Mouse (Mus musculus): ENCODE measurements around the gene Gm20388.

The Gm20388 gene

GRCm38 (mm10) chr8:120916831-120917435 lies 1006.3 kb downstream of the Gm20388 start:
- DNase-seq (ENCODE audit: low spot score in 2 of 2), result no peak

GRCm38 (mm10) chr8:120920527-120920926 lies 1009.9 kb downstream of the Gm20388 start:
- DNase-seq (ENCODE audit: low spot score in 2 of 2), result no peak

- DNase-seq (ENCODE audit: low spot score in 2 of 2), result no peak
These were observed 1015.6 kb downstream of the Gm20388 start for GRCm38 (mm10) chr8:120926201-120926600.

- DNase-seq (ENCODE audit: low spot score in 2 of 2), result no peak
These were observed 1017.4 kb downstream of the Gm20388 start for GRCm38 (mm10) chr8:120928082-120928481.

GRCm38 (mm10) chr8:120934596-120934995 lies 1024.0 kb downstream of the Gm20388 start:
- no peak for DNase-seq (ENCODE audit: low spot score in 2 of 2)

DNA sequence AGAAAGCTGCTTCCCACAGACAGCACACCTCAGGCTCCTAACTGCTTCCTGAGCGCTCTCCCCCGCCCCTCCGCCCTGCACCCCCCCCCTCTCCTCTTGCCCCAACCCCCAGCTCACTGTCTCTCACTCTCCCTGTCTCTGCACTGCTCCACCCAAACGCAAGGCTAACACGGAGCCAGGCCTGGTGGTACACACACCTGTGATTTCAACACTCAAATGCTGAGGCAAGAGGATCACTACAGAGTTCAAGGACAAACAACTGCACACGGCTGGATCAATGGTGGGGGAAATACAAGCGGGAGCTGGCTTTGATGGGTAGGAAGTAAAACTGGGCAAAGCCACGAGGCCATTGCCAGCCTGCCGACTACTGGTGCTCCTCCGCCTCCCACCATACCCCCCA lies 1026.0 kb downstream of the Gm20388 start:
- DNase-seq (ENCODE audit: low spot score in 2 of 2), result no peak

- no peak for DNase-seq (ENCODE audit: low spot score in 2 of 2)
These were observed 1026.8 kb downstream of the Gm20388 start for GRCm38 (mm10) chr8:120937474-120937873.

DNA sequence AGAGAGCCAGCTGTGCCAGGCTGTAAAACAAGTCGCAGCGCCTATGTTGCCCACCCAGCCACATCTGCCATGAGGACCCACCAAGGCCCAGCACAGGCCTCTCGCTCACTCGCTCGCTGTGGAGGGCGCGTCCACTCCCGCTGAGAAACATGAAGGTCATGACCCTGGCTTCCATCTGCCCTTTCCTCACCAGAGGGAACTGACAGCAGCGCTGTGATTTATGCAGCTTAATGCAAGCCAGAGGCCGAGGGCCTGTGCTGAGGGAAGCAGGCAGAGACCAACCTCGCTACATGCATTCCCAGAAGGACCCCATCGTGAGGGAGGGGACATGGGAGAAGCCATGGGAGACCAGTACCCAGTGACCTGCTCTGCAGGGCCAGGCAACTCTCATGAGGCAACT lies 1029.6 kb downstream of the Gm20388 start:
- DNase-seq (ENCODE audit: low spot score in 2 of 2), result no peak

- no peak for DNase-seq (ENCODE audit: low spot score in 2 of 2)
These were observed 1036.6 kb downstream of the Gm20388 start for GRCm38 (mm10) chr8:120947240-120947639.

- DNase-seq (ENCODE audit: low spot score in 2 of 2), result no peak
These were observed 1037.5 kb downstream of the Gm20388 start for GRCm38 (mm10) chr8:120948050-120948595.

DNA sequence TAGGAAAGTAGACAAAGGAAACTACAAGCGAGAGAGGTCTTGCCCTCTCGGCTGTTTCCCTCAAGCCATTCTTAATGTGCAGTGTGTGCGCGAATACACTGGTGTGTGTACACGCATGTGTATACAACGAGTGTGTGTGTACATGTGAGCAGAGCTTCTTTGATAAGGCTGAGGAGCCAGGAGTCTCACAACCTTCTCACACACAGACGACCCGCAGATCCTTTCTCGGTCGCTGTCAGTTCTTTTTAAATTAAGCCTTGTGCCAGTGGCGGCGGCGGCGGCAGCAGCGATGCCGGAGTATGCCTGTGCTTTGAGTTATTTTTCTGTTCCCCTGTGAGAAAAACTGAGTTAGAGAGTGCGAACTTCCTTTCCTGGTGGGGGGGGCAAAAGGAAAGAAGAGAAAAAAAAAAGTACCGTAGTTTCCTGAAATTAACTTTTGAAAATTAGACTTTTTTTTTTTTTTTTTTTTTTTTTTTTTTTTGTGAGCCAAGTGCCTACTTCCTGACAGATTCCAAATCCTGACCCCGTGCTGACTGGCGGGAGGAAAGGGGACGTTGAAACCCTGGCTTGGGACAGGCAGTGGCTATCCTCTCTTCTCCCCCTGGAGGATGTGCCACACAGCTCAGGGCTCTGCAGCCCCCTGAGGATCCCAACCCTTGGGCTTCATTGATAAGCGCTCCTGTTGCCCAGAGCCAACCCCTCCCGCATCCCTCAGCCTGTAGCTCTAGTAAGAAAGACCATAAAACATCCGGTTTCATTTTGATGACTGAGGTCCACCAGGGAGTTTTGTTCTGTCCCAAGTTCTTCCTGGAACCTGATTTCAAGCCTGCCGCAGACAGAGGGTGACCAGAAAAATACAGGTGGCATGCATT lies 1038.2 kb downstream of the Gm20388 start:
- DNase-seq (ENCODE audit: low spot score in 2 of 2), result no peak

GRCm38 (mm10) chr8:120950674-120951218 lies 1040.1 kb downstream of the Gm20388 start:
- no peak for DNase-seq (ENCODE audit: low spot score in 2 of 2)

DNA sequence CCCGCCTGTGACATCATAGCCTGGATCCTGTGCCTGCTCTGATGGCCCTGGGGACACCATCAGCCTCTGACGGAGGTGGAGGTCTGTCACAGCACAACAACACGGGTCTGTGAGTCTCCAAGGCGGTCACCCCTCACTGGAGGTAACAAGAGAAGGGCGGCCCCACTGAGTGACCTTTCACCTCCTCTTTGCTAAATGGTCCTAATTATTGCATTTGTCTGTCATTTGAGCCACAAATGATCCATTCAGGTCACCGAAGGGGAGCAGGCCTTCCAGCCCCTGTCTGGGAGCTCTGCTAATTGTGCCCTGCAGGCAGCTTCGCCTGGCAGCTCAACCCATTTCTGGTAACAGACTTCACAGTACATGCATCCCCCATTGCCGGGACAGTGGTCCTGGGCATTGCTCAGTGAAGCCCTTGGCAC lies 1048.8 kb downstream of the Gm20388 start:
- no peak for DNase-seq (ENCODE audit: low spot score in 2 of 2)

DNA sequence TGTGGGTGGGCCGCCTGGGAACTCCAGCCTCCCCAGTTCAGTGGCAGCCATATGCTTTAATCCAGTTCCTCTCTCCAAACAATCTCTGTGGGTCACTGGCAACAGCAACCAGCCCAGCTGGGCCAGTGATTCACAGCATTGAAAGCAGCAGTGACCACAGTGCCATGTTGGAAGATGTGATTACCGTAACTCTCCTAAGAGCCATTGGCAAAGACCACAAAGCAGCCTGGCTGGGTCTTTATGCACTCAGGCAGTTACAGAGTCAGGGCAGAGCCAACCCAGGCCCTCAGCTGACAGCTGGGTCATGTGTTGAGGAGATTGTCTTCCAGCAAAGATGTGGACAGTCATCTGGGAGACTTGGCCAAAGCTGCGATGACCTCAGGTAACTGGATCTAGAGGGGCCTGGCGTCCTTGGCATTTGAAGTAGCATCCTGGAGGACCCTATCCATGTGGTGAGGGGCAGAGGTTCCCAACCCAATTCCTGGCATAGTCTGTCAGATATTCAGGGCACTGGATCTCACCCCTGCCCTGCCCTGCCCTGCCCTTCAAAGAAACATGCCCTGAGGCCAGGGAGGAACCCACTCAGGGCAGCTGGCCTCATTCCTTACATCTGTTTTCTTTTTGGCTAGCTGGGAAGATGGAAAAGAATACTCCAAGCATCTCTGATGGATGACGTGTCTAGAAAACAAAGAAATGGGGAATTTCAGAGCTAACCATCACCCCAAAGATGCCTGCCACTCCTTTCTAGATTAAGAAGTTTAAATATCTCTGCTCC lies 1052.2 kb downstream of the Gm20388 start:
- no peak for DNase-seq (ENCODE audit: low spot score in 2 of 2)

DNA sequence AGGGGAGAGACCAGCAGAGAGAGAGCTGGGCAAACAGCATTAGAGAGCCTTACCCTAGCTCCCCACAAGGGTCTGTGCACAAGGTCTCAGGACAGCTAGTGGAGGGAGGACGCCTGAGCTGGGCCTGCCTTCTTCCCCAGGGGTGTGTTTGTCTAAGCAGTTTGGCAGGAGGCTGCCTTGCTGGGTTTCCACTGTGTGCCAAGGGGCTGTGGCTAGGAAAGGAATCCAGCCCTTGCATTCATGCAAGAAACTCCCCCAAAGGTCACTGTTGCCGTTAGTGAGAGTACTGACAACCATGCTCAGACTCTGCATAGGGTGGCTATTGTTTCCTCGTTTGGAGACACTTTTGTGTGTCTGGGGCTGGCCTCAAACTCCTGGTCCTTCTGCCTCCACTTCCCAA lies 1055.9 kb downstream of the Gm20388 start:
- DNase-seq (ENCODE audit: low spot score in 2 of 2), result no peak

DNA sequence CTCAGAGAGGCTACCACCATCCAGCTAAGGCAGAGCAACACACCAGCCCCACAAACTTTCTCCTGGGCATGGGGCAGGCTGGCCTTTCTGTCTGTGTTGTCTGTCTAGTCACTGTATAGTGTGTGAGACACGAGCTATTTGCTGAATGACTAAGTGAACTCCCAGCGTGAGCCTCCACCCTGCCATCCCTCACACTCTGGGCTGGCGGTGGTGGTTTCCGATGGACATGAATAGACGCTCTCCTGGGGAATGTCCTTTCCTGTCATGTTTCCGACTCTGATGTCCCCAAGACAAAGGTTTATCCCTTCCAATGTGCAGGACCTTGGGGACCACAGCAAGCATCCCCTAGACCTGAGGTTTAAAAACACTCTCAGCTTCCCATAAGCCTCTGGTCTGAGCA lies 1057.7 kb downstream of the Gm20388 start:
- DNase-seq (ENCODE audit: low spot score in 2 of 2), result no peak

- DNase-seq (ENCODE audit: low spot score in 2 of 2), result no peak
These were observed 1059.7 kb downstream of the Gm20388 start for GRCm38 (mm10) chr8:120970346-120970745.

GRCm38 (mm10) chr8:120971691-120972469 lies 1061.2 kb downstream of the Gm20388 start:
- DNase-seq (ENCODE audit: low spot score in 2 of 2), result peak; percentile 11 to 21

GRCm38 (mm10) chr8:120973046-120973445 lies 1062.4 kb downstream of the Gm20388 start:
- DNase-seq (ENCODE audit: low spot score in 2 of 2), result no peak

GRCm38 (mm10) chr8:120977131-120977530 lies 1066.5 kb downstream of the Gm20388 start:
- DNase-seq (ENCODE audit: low spot score in 2 of 2), result no peak

DNA sequence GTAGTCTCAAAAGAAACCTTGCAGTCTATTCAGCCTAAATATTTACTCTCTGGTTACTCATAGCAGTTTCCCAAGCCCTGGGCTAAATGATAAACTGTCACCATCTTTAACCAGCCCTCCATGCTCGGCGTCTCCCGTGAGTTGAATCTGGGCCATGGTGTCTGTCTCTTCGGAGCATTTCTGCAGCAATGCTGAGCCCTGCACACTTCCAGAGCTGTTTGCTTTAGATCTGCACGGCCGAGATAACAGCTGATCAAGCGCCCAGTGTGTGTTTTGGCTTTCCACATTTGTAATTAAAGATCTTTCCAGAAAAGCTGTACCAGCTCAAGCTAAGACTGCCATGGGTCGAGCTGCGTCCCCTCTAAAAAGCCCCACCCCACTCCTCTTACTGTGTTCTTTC lies 1068.6 kb downstream of the Gm20388 start:
- no peak for DNase-seq (ENCODE audit: low spot score in 2 of 2)
